Mouse (Mus musculus): ENCODE measurements around the gene Olfr1042. TPM values are rescaled to one million over a fixed set of nuclear protein-coding genes. Genes with fewer than 3 reads are reported as not detected.
"Not testable (repeated sequence)": the region's sequence is repeated elsewhere in the genome, so short reads cannot be mapped to it uniquely, and the experiment has no call there.

The Olfr1042 gene
- not detected in 2 replicates for polyA plus RNA-seq (2014; fragmentation: Nextera tagmentation; extraction: Ambion mirVana)

- H3K9me3 ChIP-seq (ENCODE audit: control insufficient read depth, low read length): no peaks in the 10 kb centered on the region
- no peak within 1 kb of the TSS for H3K4me2 ChIP-seq (replicated peaks; ENCODE audit: low read depth, low read length)
- H3K27ac ChIP-seq (ENCODE audit: low read depth, low read length): no peak within 1 kb of the TSS
- H3K9ac ChIP-seq (ENCODE audit: low read depth, low read length): no peak within 1 kb of the TSS
- ATAC-seq (ENCODE audit: low FRiP score) (no peak), DNase-seq (ENCODE audit: low spot score) (no peak)
- H3K27me3 ChIP-seq (ENCODE audit: control insufficient read depth, insufficient read depth, low read length): no peaks in the 10 kb centered on the region
- no peaks in the 10 kb centered on the region for H3K36me3 ChIP-seq (ENCODE audit: control insufficient read depth, insufficient read depth, low read length)
- no peak within 1 kb of the TSS for H3K4me3 ChIP-seq (ENCODE audit: low read depth, low read length)
- H3K4me1 ChIP-seq (replicated peaks; ENCODE audit: control insufficient read depth, insufficient read depth, low read length): no peaks in the 10 kb centered on the region
- 94% methylated on average over 2 of the region's 2 CpGs for whole genome bisulfite sequencing
These were observed at the start of gene Olfr1042 for GRCm38 (mm10) chr2:86161738-86162137. Olfr1042 (minus strand) TSS chr2:86161838.

GRCm38 (mm10) chr2:86202909-86203308, 41.3 kb upstream of the Olfr1042 start, which contains the start of gene Olfr1045:
Olfr1045 (minus strand) TSS chr2:86203009.
- H3K4me2 ChIP-seq (replicated peaks; ENCODE audit: low read depth, low read length): no peak within 1 kb of the TSS
- no peak within 1 kb of the TSS for H3K4me3 ChIP-seq (ENCODE audit: low read depth, low read length)
- ATAC-seq (ENCODE audit: low FRiP score) (no peak), DNase-seq (ENCODE audit: low spot score) (no peak)
- H3K9me3 ChIP-seq (ENCODE audit: control insufficient read depth, low read length): no peaks in the 10 kb centered on the region
- no peaks in the 10 kb centered on the region for H3K4me1 ChIP-seq (replicated peaks; ENCODE audit: control insufficient read depth, insufficient read depth, low read length)
- no peak within 1 kb of the TSS for H3K9ac ChIP-seq (ENCODE audit: low read depth, low read length)
- no peaks in the 10 kb centered on the region for H3K36me3 ChIP-seq (ENCODE audit: control insufficient read depth, insufficient read depth, low read length)
- no peaks in the 10 kb centered on the region for H3K27me3 ChIP-seq (ENCODE audit: control insufficient read depth, insufficient read depth, low read length)
- no peak within 1 kb of the TSS for H3K27ac ChIP-seq (ENCODE audit: low read depth, low read length)

GRCm38 (mm10) chr2:86195863-86196262, 34.2 kb upstream of the Olfr1042 start:
- H3K4me1 ChIP-seq (replicated peaks; ENCODE audit: control insufficient read depth, insufficient read depth, low read length): no peaks in the 10 kb centered on the region
- no peak overlapping the region for H3K9ac ChIP-seq (ENCODE audit: low read depth, low read length)
- H3K27me3 ChIP-seq (ENCODE audit: control insufficient read depth, insufficient read depth, low read length): no peaks in the 10 kb centered on the region
- no peak overlapping the region for H3K27ac ChIP-seq (ENCODE audit: low read depth, low read length)
- no peak overlapping the region for H3K4me2 ChIP-seq (replicated peaks; ENCODE audit: low read depth, low read length)
- no peaks in the 10 kb centered on the region for H3K36me3 ChIP-seq (ENCODE audit: control insufficient read depth, insufficient read depth, low read length)
- DNase-seq (ENCODE audit: low spot score) (no peak), ATAC-seq (ENCODE audit: low FRiP score) (no peak)
- WGBS: 46% methylated on average over 1 of the region's 1 CpGs
- H3K9me3 ChIP-seq (ENCODE audit: control insufficient read depth, low read length): no peaks in the 10 kb centered on the region
- H3K4me3 ChIP-seq (ENCODE audit: low read depth, low read length): no peak overlapping the region

DNA sequence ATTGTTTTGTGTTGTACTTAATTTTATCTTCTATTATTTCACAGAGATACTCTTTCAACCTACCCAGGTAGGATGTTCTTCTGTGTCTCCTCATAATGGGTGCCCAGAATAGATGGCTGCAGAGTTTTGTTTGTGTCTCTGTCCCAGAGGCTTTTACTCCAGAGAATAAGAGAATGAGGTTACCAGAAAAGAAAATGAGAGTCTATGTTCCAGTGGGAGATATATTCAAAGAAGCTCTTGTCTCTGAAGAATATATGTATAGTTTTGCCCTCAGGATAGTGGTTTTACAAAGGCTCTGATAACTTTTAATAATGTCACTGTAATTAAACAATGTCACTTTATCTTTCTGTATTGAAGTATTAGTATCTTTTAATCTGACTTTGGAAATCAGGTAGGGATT, 23.9 kb upstream of the Olfr1042 start, which contains the start of gene Olfr52:
Gene Olfr52 (minus strand): TSS at position 101 of the 400 bp plus-strand sequence.
- H3K27me3 ChIP-seq (ENCODE audit: control insufficient read depth, insufficient read depth, low read length): no peaks in the 10 kb centered on the region
- no peak within 1 kb of the TSS for H3K4me3 ChIP-seq (ENCODE audit: low read depth, low read length)
- no peak within 1 kb of the TSS for H3K4me2 ChIP-seq (replicated peaks; ENCODE audit: low read depth, low read length)
- H3K36me3 ChIP-seq (ENCODE audit: control insufficient read depth, insufficient read depth, low read length): no peaks in the 10 kb centered on the region
- no peaks in the 10 kb centered on the region for H3K4me1 ChIP-seq (replicated peaks; ENCODE audit: control insufficient read depth, insufficient read depth, low read length)
- no peak for DNase-seq (ENCODE audit: low spot score)
- no peaks in the 10 kb centered on the region for H3K9me3 ChIP-seq (ENCODE audit: control insufficient read depth, low read length)
- H3K27ac ChIP-seq (ENCODE audit: low read depth, low read length): no peak within 1 kb of the TSS
- no peak within 1 kb of the TSS for H3K9ac ChIP-seq (ENCODE audit: low read depth, low read length)
- no peak for ATAC-seq (ENCODE audit: low FRiP score)

- 74% methylated on average over 3 of the region's 3 CpGs for WGBS
- Histone ChIP-seq H3K9me3 (ENCODE audit: control insufficient read depth, low read length) (no peaks in the 10 kb centered on the region), H3K36me3 (ENCODE audit: control insufficient read depth, insufficient read depth, low read length) (no peaks in the 10 kb centered on the region), H3K27me3 (ENCODE audit: control insufficient read depth, insufficient read depth, low read length) (no peaks in the 10 kb centered on the region), H3K27ac (ENCODE audit: low read depth, low read length) (no peak overlapping the region), H3K9ac (ENCODE audit: low read depth, low read length) (no peak overlapping the region), H3K4me1 (replicated peaks; ENCODE audit: control insufficient read depth, insufficient read depth, low read length) (no peaks in the 10 kb centered on the region), H3K4me2 (replicated peaks; ENCODE audit: low read depth, low read length) (no peak overlapping the region), H3K4me3 (ENCODE audit: low read depth, low read length) (no peak overlapping the region)
- DNase-seq (ENCODE audit: low spot score) (no peak), ATAC-seq (ENCODE audit: low FRiP score) (no peak)
These were observed 18.3 kb upstream of the Olfr1042 start for GRCm38 (mm10) chr2:86179950-86180349.

DNA sequence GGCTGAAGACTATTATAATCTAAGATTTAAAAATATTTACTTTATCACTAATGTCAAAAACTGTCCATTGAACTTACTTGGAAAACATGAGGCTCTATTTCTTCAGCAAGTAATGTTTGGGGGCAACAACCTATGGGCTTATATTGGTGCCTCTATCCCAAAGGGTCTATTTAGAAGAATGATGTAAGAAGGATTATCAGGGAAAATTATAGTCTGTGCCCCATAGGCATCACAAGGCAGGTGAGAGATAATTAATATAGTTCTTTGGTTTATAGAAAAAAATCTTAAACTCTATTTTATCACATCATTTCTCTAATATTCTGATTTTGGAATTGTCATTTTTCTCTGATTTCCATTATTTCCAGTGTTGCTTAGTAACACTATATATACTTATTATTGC, 16.1 kb upstream of the Olfr1042 start, which contains the start of gene Olfr1044:
Gene Olfr1044 (minus strand): TSS at position 101 of the 400 bp plus-strand sequence.
- no peaks in the 10 kb centered on the region for H3K4me1 ChIP-seq (replicated peaks; ENCODE audit: control insufficient read depth, insufficient read depth, low read length)
- H3K27me3 ChIP-seq (ENCODE audit: control insufficient read depth, insufficient read depth, low read length): no peaks in the 10 kb centered on the region
- H3K4me2 ChIP-seq (replicated peaks; ENCODE audit: low read depth, low read length): no peak within 1 kb of the TSS
- no peak for DNase-seq (ENCODE audit: low spot score)
- no peak within 1 kb of the TSS for H3K4me3 ChIP-seq (ENCODE audit: low read depth, low read length)
- no peaks in the 10 kb centered on the region for H3K36me3 ChIP-seq (ENCODE audit: control insufficient read depth, insufficient read depth, low read length)
- no peaks in the 10 kb centered on the region for H3K9me3 ChIP-seq (ENCODE audit: control insufficient read depth, low read length)
- H3K27ac ChIP-seq (ENCODE audit: low read depth, low read length): no peak within 1 kb of the TSS
- ATAC-seq (ENCODE audit: low FRiP score): no peak
- H3K9ac ChIP-seq (ENCODE audit: low read depth, low read length): no peak within 1 kb of the TSS

- not testable (repeated sequence) for H3K36me3 ChIP-seq (ENCODE audit: control insufficient read depth, insufficient read depth, low read length); DNase-seq (ENCODE audit: low spot score); H3K4me2 ChIP-seq (replicated peaks; ENCODE audit: low read depth, low read length); H3K4me3 ChIP-seq (ENCODE audit: low read depth, low read length); H3K4me1 ChIP-seq (replicated peaks; ENCODE audit: control insufficient read depth, insufficient read depth, low read length); H3K27ac ChIP-seq (ENCODE audit: low read depth, low read length); ATAC-seq (ENCODE audit: low FRiP score); H3K27me3 ChIP-seq (ENCODE audit: control insufficient read depth, insufficient read depth, low read length); H3K9ac ChIP-seq (ENCODE audit: low read depth, low read length); H3K9me3 ChIP-seq (ENCODE audit: control insufficient read depth, low read length)
- WGBS: 86% methylated on average over 7 of the region's 7 CpGs
These were observed 13.8 kb upstream of the Olfr1042 start for GRCm38 (mm10) chr2:86175422-86175821.

GRCm38 (mm10) chr2:86167422-86167821, 5.8 kb upstream of the Olfr1042 start, which contains the start of gene Olfr1043:
Olfr1043 (minus strand) TSS chr2:86167522.
- no peak for DNase-seq (ENCODE audit: low spot score)
- Histone ChIP-seq H3K27ac (ENCODE audit: low read depth, low read length) (no peak within 1 kb of the TSS), H3K9me3 (ENCODE audit: control insufficient read depth, low read length) (no peaks in the 10 kb centered on the region), H3K4me1 (replicated peaks; ENCODE audit: control insufficient read depth, insufficient read depth, low read length) (no peaks in the 10 kb centered on the region), H3K4me2 (replicated peaks; ENCODE audit: low read depth, low read length) (no peak within 1 kb of the TSS), H3K9ac (ENCODE audit: low read depth, low read length) (no peak within 1 kb of the TSS), H3K4me3 (ENCODE audit: low read depth, low read length) (no peak within 1 kb of the TSS), H3K36me3 (ENCODE audit: control insufficient read depth, insufficient read depth, low read length) (no peaks in the 10 kb centered on the region), H3K27me3 (ENCODE audit: control insufficient read depth, insufficient read depth, low read length) (no peaks in the 10 kb centered on the region)
- ATAC-seq (ENCODE audit: low FRiP score): no peak
- WGBS: 87% methylated on average over 2 of the region's 2 CpGs

DNA sequence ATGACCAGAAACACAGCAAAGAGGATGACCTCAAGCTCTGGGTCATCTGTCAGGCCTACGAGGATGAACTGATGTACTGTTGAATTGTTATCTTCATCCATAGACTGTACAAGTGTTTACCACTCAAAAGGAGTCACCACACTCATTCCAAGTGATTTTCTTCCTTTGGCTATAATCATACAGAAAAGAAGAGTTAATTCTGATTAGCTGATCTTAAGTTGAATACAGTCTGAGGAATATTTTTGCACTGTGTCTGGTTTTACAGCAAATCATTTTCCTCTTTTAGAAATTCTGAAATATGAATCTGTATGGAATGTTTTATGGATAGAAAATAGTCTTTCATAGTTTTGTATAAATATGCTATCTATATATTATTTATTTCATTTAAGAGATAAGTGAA, 15.0 kb downstream of the Olfr1042 start, which contains the start of gene Olfr1040:
Gene Olfr1040 (minus strand): TSS at position 101 of the 400 bp plus-strand sequence.
- Histone ChIP-seq H3K9ac (ENCODE audit: low read depth, low read length) (no peak within 1 kb of the TSS), H3K4me3 (ENCODE audit: low read depth, low read length) (no peak within 1 kb of the TSS), H3K4me2 (replicated peaks; ENCODE audit: low read depth, low read length) (no peak within 1 kb of the TSS), H3K36me3 (ENCODE audit: control insufficient read depth, insufficient read depth, low read length) (no peaks in the 10 kb centered on the region), H3K27ac (ENCODE audit: low read depth, low read length) (no peak within 1 kb of the TSS), H3K4me1 (replicated peaks; ENCODE audit: control insufficient read depth, insufficient read depth, low read length) (no peaks in the 10 kb centered on the region), H3K9me3 (ENCODE audit: control insufficient read depth, low read length) (no peaks in the 10 kb centered on the region), H3K27me3 (ENCODE audit: control insufficient read depth, insufficient read depth, low read length) (no peaks in the 10 kb centered on the region)
- ATAC-seq (ENCODE audit: low FRiP score) (no peak), DNase-seq (ENCODE audit: low spot score) (no peak)
- 83% methylated on average over 1 of the region's 1 CpGs for WGBS

Data from hindbrain, embryonic 11.5 days (tissue).